Mouse (Mus musculus): ENCODE measurements around the gene Dnttip1.

DNA sequence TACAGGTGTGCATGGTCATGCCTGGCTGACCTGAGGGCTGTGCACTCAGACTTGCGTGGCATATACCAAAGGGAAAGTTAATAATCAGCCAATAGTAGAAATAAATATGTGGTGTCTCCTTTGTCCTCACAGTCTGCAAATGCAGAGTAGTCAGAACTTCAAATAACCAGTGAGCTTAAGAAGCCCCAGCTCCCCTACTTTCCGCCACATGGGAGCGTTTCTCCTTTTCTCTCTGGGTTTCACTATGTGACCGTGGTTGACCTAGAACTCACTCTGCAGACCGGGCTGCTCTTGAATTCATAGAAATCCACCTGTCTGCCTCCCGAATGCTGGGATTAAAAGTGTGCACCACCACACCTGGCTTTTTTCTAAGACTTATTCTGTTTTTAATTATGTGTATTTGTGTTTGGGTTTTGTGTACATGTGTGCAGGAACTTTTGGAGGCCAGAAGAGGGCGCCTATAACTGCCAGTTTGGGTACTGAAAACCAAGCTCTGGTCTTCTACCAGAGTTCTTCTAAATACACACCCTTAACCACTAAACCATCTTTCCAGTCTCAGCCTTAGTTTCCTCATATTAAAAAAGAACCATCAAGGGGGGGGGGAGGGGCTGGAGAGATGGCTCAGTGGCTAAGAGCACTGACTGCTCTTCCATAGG is 38.3 kb downstream of the Dnttip1 start:
- TF ChIP-seq CTCF (conservative IDR thresholded peaks at IDR 0.05 in 1 of 2, IDR thresholded peaks at IDR 0.05 in 1 of 2; ENCODE audit: low read depth in 2 of 2, low read length in 2 of 2) (peak in 1 of 2 experiments; percentile 66; a peak in 3 of 4 replicates), POLR2AphosphoS2 (IDR thresholded peaks at IDR 0.05; ENCODE audit: low read depth, low read length) (no peak), MYC (IDR thresholded peaks at IDR 0.05; ENCODE audit: low read depth, low read length) (peak; percentile 24; the same call in 1 of the 2 replicates), JUND (conservative IDR thresholded peaks at IDR 0.05; ENCODE audit: low read depth, low read length) (no peak), POLR2A (IDR thresholded peaks at IDR 0.05; ENCODE audit: low read depth, low read length) (no peak), SIN3A (IDR thresholded peaks at IDR 0.05; ENCODE audit: low read length) (no peak), CHD2 (IDR thresholded peaks at IDR 0.05; ENCODE audit: low read length) (no peak), MEF2A (IDR thresholded peaks at IDR 0.05; ENCODE audit: borderline replicate concordance, low read depth, low read length) (no peak), NELFE (IDR thresholded peaks at IDR 0.05; ENCODE audit: low read depth, low read length) (no peak), EP300 (IDR thresholded peaks at IDR 0.05; ENCODE audit: low read length) (no peak), RCOR1 (conservative IDR thresholded peaks at IDR 0.05; ENCODE audit: low read depth, low read length) (no peak)
